ENCODE assay signal across 13 mouse cellular contexts in the genomic region with DNA sequence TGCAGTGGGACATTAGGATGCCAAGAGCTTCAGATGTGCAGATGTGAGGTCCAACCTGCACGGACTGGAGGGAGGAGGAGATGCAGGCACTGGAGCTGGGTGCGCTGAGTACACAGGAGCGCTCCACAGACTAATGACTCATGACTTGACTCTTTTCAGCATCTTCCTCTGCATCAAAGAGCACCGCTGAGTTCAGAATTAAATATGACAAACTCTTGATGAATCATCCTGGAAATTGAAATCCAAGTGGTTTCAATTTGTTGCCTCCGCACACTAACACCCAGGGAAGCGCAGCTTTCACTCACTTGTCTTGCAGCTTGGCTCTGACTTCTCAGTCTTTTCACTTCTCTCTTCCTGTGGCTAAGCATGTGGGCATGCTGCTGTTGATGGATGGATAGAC.
DNase-seq lines count a peak whose midpoint lies in the region; ATAC-seq lines count a peak whose summit lies in the region.
"Had no signal": no experiment of that assay in that cellular context is flagged by ENCODE, and none has a peak within 500 bp of the region (broad histone marks: within the 10 kb centered on the region; RNA-seq: fewer than 3 reads in every experiment).

No protein-coding gene starts in this region.

- peak; percentile 8 for DNase-seq in embryonic facial prominence, embryonic 14.5 days (ENCODE audit: low spot score)
- DNase-seq in embryonic facial prominence, embryonic 10.5 days (ENCODE audit: low spot score), result no peak
- DNase-seq in right cerebral cortex, adult 18-20 months, result peak; percentile 77
- DNase-seq in right cerebral cortex, postnatal 4 days, result no peak
- DNase-seq in telencephalon, adult 2 months (ENCODE audit: low read depth, low spot score), result peak; percentile 79
- DNase-seq in urinary bladder, postnatal 4 days (ENCODE audit: low spot score in 2 of 2), result no peak
- DNase-seq: B cell, adult 2 months; cerebellum, adult 8-10 months; gastrocnemius, postnatal 25 days; retina, postnatal 1 day had no signal

- no peaks in the 10 kb centered on the region for H3K27me3 ChIP-seq in embryonic facial prominence, embryonic 14.5 days (replicated peaks; ENCODE audit: control insufficient read depth, insufficient read depth, low read length)
- H3K27me3 ChIP-seq in embryonic facial prominence, embryonic 10.5 days (replicated peaks; ENCODE audit: low read depth, poor library complexity, severe bottlenecking), result no peaks in the 10 kb centered on the region
- H3K27me3 ChIP-seq in hindbrain, embryonic 15.5 days, result no peaks in the 10 kb centered on the region
- no peaks in the 10 kb centered on the region for H3K27me3 ChIP-seq in intestine, embryonic 16.5 days (replicated peaks; ENCODE audit: control insufficient read depth, insufficient read depth, low read length)
- H3K27me3 ChIP-seq: stomach, embryonic 15.5 days had no signal

- no peak overlapping the region for H3K9ac ChIP-seq in embryonic facial prominence, embryonic 14.5 days (ENCODE audit: low read depth, low read length)
- H3K9ac ChIP-seq in hindbrain, embryonic 15.5 days, result no peak overlapping the region
- no peak overlapping the region for H3K9ac ChIP-seq in intestine, embryonic 16.5 days (ENCODE audit: low read depth, low read length)
- H3K9ac ChIP-seq: stomach, embryonic 15.5 days had no signal

- H3K4me2 ChIP-seq in embryonic facial prominence, embryonic 14.5 days (ENCODE audit: low read depth, low read length), result no peak overlapping the region
- H3K4me2 ChIP-seq in hindbrain, embryonic 15.5 days, result no peak overlapping the region
- H3K4me2 ChIP-seq in intestine, embryonic 16.5 days (ENCODE audit: low read depth, low read length), result no peak overlapping the region
- H3K4me2 ChIP-seq: stomach, embryonic 15.5 days had no signal

- H3K36me3 ChIP-seq in embryonic facial prominence, embryonic 14.5 days (ENCODE audit: control insufficient read depth, insufficient read depth, low read length), result no peaks in the 10 kb centered on the region
- H3K36me3 ChIP-seq in embryonic facial prominence, embryonic 10.5 days (replicated peaks), result peaks cover 4% of the 10 kb centered on the region; the same call in 1 of the 2 replicates
- no peaks in the 10 kb centered on the region; the same call in 1 of the 2 replicates for H3K36me3 ChIP-seq in hindbrain, embryonic 15.5 days
- H3K36me3 ChIP-seq in intestine, embryonic 16.5 days (ENCODE audit: control insufficient read depth, insufficient read depth, low read length), result no peaks in the 10 kb centered on the region
- H3K36me3 ChIP-seq: stomach, embryonic 15.5 days had no signal

- H3K9me3 ChIP-seq in embryonic facial prominence, embryonic 14.5 days (ENCODE audit: control insufficient read depth, low read length), result no peaks in the 10 kb centered on the region
- H3K9me3 ChIP-seq in embryonic facial prominence, embryonic 10.5 days, result no peaks in the 10 kb centered on the region
- H3K9me3 ChIP-seq in hindbrain, embryonic 15.5 days, result no peaks in the 10 kb centered on the region
- H3K9me3 ChIP-seq in intestine, embryonic 16.5 days (ENCODE audit: control insufficient read depth, low read length), result no peaks in the 10 kb centered on the region
- H3K9me3 ChIP-seq: stomach, embryonic 15.5 days had no signal

- no peak for ATAC-seq in embryonic facial prominence, embryonic 14.5 days (ENCODE audit: low read depth)
- peak; percentile 67; the same call in 1 of the 2 replicates for ATAC-seq in hindbrain, embryonic 15.5 days (ENCODE audit: low FRiP score, low read depth)
- no peak for ATAC-seq in intestine, embryonic 16.5 days

- H3K4me1 ChIP-seq in embryonic facial prominence, embryonic 14.5 days (ENCODE audit: control insufficient read depth, insufficient read depth, low read length), result no peaks in the 10 kb centered on the region
- no peaks in the 10 kb centered on the region for H3K4me1 ChIP-seq in embryonic facial prominence, embryonic 10.5 days
- peaks cover 11% of the 10 kb centered on the region for H3K4me1 ChIP-seq in hindbrain, embryonic 15.5 days (replicated peaks)
- no peaks in the 10 kb centered on the region for H3K4me1 ChIP-seq in intestine, embryonic 16.5 days (ENCODE audit: control insufficient read depth, insufficient read depth, low read length)
- H3K4me1 ChIP-seq: stomach, embryonic 15.5 days had no signal

- H3K27ac ChIP-seq in embryonic facial prominence, embryonic 14.5 days (replicated peaks; ENCODE audit: low read depth, low read length), result no peak overlapping the region
- H3K27ac ChIP-seq in embryonic facial prominence, embryonic 10.5 days (replicated peaks), result no peak overlapping the region
- H3K27ac ChIP-seq in hindbrain, embryonic 15.5 days (replicated peaks), result no peak overlapping the region
- H3K27ac ChIP-seq in intestine, embryonic 16.5 days (ENCODE audit: low read length), result no peak overlapping the region
- H3K27ac ChIP-seq: stomach, embryonic 15.5 days had no signal

- no peak overlapping the region for H3K4me3 ChIP-seq in embryonic facial prominence, embryonic 14.5 days (ENCODE audit: low read depth, low read length)
- no peak overlapping the region for H3K4me3 ChIP-seq in embryonic facial prominence, embryonic 10.5 days
- no peak overlapping the region for H3K4me3 ChIP-seq in hindbrain, embryonic 15.5 days
- H3K4me3 ChIP-seq in intestine, embryonic 16.5 days (ENCODE audit: low read length), result no peak overlapping the region
- H3K4me3 ChIP-seq: stomach, embryonic 15.5 days had no signal

- 72% methylated on average over 6 of the region's 6 CpGs for WGBS in embryonic facial prominence, embryonic 14.5 days
- WGBS in embryonic facial prominence, embryonic 10.5 days, result 89% methylated on average over 6 of the region's 6 CpGs
- 72% methylated on average over 6 of the region's 6 CpGs for WGBS in hindbrain, embryonic 15.5 days
- WGBS in intestine, embryonic 16.5 days, result 94% methylated on average over 6 of the region's 6 CpGs

Comparison
In these comparisons a context has a peak if more than half of its experiments do, and no peak if none do; other contexts are left out.
1. DNase-seq: peak in embryonic facial prominence, embryonic 14.5 days (single experiment), right cerebral cortex, adult 18-20 months (single experiment) and telencephalon, adult 2 months (single experiment); none in embryonic facial prominence, embryonic 10.5 days (single experiment), right cerebral cortex, postnatal 4 days (single experiment) and urinary bladder, postnatal 4 days (0 of 2).